14 mouse cellular contexts compared by ENCODE assay signal in the genomic region with DNA sequence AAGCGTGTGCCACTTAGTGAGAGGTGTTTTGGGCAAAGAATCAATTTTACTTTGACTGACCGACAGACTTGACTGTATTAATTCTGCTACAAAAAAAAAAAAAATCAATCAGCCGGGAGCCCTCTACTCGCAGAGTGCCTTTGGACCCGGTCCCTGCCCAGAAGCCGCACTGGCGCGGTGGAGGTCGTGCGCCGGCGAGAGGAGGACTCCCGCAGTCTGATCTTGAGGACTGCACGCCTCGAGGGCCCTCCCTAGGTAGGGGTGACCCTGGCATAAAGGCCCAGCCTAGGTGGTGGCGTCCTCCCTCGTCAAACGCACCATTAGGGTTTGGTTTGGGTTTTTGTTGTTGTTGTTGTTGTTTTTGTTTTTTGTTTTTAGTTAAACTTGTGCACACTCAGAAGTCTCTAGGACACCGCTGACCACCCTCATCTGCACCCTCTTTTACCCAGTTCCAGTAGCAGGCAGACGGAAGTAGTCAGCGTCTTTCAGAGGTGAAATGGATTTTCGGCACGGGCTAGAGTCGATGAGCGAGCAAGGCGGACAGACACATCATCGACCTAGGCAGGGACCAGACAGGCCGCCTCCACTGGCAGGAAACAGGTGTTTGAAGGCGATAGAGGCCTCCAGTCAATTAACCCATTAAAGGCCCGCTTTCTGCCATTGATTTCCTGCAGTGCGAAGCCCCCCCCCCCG. TPM values are rescaled to one million over a fixed set of nuclear protein-coding genes. Genes with fewer than 3 reads are reported as not detected.
DNase-seq lines count a peak whose midpoint lies in the region; ATAC-seq lines count a peak whose summit lies in the region.
"Had no signal": no experiment of that assay in that cellular context is flagged by ENCODE, and none has a peak within 500 bp of the region (broad histone marks: within the 10 kb centered on the region; RNA-seq: fewer than 3 reads in every experiment).

No protein-coding gene starts in this region.

- H3K9me3 ChIP-seq in forebrain, embryonic 15.5 days: no peaks in the 10 kb centered on the region
- H3K9me3 ChIP-seq in midbrain, embryonic 10.5 days (replicated peaks): no peaks in the 10 kb centered on the region
- H3K9me3 ChIP-seq: heart, embryonic 12.5 days had no signal

- H3K4me3 ChIP-seq in forebrain, embryonic 15.5 days: peak overlapping the region; percentile 57
- H3K4me3 ChIP-seq in midbrain, embryonic 10.5 days: peak overlapping the region; percentile 58

- H3K27me3 ChIP-seq in forebrain, embryonic 15.5 days: peaks cover 28% of the 10 kb centered on the region
- peaks cover 100% of the 10 kb centered on the region for H3K27me3 ChIP-seq in midbrain, embryonic 10.5 days (ENCODE audit: low read depth, poor library complexity, severe bottlenecking)

- H3K27ac ChIP-seq in forebrain, embryonic 15.5 days (replicated peaks): peak overlapping the region; percentile 97
- H3K27ac ChIP-seq in midbrain, embryonic 10.5 days (replicated peaks): peak overlapping the region; percentile 79; the same call in 1 of the 2 replicates

- peak overlapping the region; percentile 67 for H3K9ac ChIP-seq in forebrain, embryonic 15.5 days (replicated peaks)
- H3K9ac ChIP-seq: heart, embryonic 12.5 days had no signal

- no peak for ATAC-seq in forebrain, embryonic 15.5 days (replicated peaks)

- peak; percentile 40 for DNase-seq in retina, embryonic 14.5 days (ENCODE audit: low spot score)
- DNase-seq in retina, postnatal 1 day: no peak
- peak; percentile 54 for DNase-seq in midbrain, embryonic 10.5 days (ENCODE audit: low spot score)
- no peak for DNase-seq in adrenal gland, adult (ENCODE audit: inconsistent age in 2 of 2, low spot score in 1 of 2)
- no peak for DNase-seq in urinary bladder, postnatal 25 days (ENCODE audit: low spot score)
- DNase-seq in kidney, adult 8-10 months: no peak
- DNase-seq: adrenal gland, postnatal 14 days; cerebellum, adult 9-11 months; lung, adult 18-20 months; thymus, adult 18-20 months had no signal

- peak overlapping the region; percentile 90 for H3K4me2 ChIP-seq in forebrain, embryonic 15.5 days (replicated peaks)

- H3K4me1 ChIP-seq in forebrain, embryonic 15.5 days: peaks cover 77% of the 10 kb centered on the region
- H3K4me1 ChIP-seq in midbrain, embryonic 10.5 days: peaks cover 86% of the 10 kb centered on the region

- no peaks in the 10 kb centered on the region for H3K36me3 ChIP-seq in forebrain, embryonic 15.5 days
- H3K36me3 ChIP-seq in midbrain, embryonic 10.5 days: no peaks in the 10 kb centered on the region
- H3K36me3 ChIP-seq: heart, embryonic 12.5 days had no signal

- WGBS in forebrain, embryonic 15.5 days: 4% methylated on average over 32 of the region's 32 CpGs
- WGBS in midbrain, embryonic 10.5 days: under 1% methylated on average over 32 of the region's 32 CpGs

RNA-seq across cellular contexts. Expression of gene Sox1, which starts 8.4 kb away (rescaled TPM):
- polyA plus RNA-seq in forebrain, embryonic 15.5 days (2015; fragmentation: Nextera tagmentation; extraction: Ambion mirVana): 6.8 and 7.0 TPM in 2 replicates
- polyA plus RNA-seq in midbrain, embryonic 10.5 days (2016; fragmentation: Nextera tagmentation; extraction: Ambion mirVana): 3.2 and 3.4 TPM in 2 replicates
- polyA plus RNA-seq: heart, embryonic 12.5 days; kidney, embryonic 14.5 days; small intestine, adult 2 months had no signal

Comparison
In these comparisons a context has a peak if more than half of its experiments do, and no peak if none do; other contexts are left out.
1. DNase-seq: peak in retina, embryonic 14.5 days (single experiment) and midbrain, embryonic 10.5 days (single experiment); none in retina, postnatal 1 day (single experiment), adrenal gland, adult (0 of 2), urinary bladder, postnatal 25 days (single experiment) and kidney, adult 8-10 months (0 of 2).